Mouse (Mus musculus) lung, adult 18-20 months (tissue): Measurements from ENCODE around the gene Cldn34b1.
"Not testable (repeated sequence)": the region's sequence is repeated elsewhere in the genome, so short reads cannot be mapped to it uniquely, and the experiment has no call there.

Experiments used
- DNase-seq, 2 experiments: peaks; one replicate each; pipeline ENCODE4 v3.0.0; 2022; ENCODE audit warnings: mixed read lengths in 2 of 2

The Cldn34b1 gene

DNA sequence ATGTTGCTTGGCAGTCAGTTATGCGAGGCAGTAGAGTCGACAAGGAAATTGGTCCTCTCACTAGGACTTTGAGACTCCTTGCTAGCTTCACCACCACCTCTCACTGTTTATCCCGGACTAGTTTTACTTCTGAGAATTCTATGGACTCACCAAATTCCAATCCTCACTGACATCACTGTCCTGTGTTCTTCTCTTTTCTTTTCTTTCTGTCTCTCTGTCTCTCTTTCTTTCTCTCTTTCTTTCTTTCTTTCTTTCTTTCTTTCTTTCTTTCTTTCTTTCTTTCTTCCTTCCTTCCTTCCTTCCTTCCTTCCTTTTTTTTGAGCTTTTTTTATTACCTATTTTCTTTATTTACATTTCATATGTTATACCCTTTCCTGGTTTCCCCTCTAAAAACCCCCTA, at the start of gene Cldn34b1:
Gene Cldn34b1 (minus strand): TSS at position 101 of the 400 bp plus-strand sequence.
- not testable (repeated sequence) for DNase-seq

DNA sequence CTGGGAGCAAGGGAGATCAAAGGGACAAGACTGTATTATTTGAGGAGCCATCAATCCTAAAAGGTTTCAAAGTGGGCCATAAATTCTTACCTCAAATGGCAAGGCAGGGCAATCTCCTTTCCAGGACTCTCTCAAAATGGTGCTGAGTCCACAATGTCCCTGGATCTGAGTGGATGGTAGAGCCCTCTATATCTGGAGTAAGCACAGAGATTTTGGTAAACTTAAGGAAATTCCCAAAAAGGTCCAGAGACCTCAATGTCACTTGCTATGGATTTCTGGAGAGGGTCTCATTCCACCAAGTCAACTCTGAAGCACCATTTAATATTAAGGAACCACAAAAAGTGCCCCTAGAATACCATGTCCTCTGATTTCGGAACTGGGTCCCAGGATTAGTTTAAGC, 45.8 kb upstream of the Cldn34b1 start, which contains the start of gene Magea6:
Gene Magea6 (minus strand): TSS at position 101 of the 400 bp plus-strand sequence.
- DNase-seq = not testable (repeated sequence)
